Mouse (Mus musculus) cerebellum, adult 18-20 months (tissue): Measurements from ENCODE around the gene Ntn3.

Experiments
- DNase-seq, 2 experiments: peaks; one replicate each; pipeline ENCODE4 v3.0.0; 2021

Gene Ntn3

DNA sequence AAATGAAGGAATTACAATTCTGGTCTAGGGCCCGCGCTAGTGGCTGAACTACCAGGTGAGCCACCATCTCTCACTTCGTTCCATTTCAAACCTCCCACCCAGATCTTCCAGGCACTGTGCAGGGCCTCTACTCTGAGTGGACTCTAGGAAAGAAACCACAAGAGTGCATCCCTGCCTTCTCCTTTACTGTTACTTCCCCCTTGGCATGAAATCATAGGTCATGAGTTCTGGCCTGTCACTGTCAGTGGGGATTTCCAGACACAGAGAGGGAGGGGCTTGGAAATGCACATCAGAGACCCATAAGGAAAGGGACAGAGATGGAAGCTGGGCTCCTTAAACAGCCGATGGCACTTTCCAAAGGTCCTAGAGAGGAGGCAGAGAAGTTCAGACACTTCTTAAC, 37.6 kb downstream of the Ntn3 start:
- no peak for DNase-seq

DNA sequence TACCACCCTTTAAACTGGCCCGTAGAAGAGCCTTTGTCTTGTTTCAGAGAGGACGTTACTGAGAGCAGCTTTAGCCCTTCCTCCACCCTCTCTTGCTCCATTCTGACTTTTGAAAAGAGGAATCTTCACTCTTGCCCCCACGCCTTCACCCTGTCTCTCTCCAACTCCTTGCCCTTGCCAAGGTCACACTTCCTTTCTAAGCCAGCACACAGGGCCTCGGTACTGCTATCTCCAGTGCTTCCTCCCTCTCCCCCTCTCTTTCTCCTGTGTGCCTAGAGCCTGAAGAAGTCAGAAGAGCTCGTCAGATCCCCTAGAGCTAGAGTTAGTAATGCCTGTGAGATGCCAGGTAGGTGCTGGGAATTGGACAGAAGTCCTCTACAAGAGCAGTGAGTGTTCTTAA, 38.6 kb downstream of the Ntn3 start:
- DNase-seq: no peak

GRCm38 (mm10) chr17:24170125-24170524, 39.2 kb downstream of the Ntn3 start:
- no peak for DNase-seq

GRCm38 (mm10) chr17:24169317-24170065, 39.8 kb downstream of the Ntn3 start, which contains the start of gene Atp6v0c:
TSS of gene Atp6v0c (minus strand) at chr17:24169702.
- peak; percentile 97 for DNase-seq

DNA sequence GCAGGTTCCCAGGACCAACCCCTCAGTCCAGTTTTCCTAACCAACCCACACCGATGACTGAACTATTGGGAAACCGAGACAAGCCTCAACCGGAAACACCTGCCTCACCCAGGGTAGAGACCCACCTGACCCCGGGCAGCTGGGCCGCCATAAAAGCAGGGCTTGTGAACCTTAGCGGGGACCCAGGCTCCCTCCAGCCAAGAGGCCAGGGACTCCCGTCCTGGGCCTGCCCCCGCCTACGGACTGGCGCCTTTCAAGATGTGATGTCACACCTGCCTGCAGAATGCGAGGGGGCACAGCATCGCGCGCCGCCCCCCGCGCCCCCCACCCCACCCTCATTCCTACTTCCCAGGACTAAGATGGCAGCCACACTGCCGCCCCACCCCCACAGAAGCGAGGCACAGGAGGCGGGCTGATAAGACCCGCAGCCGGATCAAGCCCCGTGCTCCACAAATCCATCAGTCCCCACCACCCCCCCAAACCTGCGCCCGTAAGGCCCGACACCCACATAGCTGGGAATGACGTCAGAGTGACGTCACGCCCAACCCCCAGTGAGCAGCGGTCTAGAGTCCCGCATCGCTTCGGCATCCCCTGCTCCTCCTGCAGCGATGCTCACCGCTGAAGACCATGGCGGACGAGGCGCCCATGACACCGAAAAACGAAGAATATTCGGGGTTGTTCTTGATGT, 40.6 kb downstream of the Ntn3 start:
- peak; percentile 69 to 80 for DNase-seq

DNA sequence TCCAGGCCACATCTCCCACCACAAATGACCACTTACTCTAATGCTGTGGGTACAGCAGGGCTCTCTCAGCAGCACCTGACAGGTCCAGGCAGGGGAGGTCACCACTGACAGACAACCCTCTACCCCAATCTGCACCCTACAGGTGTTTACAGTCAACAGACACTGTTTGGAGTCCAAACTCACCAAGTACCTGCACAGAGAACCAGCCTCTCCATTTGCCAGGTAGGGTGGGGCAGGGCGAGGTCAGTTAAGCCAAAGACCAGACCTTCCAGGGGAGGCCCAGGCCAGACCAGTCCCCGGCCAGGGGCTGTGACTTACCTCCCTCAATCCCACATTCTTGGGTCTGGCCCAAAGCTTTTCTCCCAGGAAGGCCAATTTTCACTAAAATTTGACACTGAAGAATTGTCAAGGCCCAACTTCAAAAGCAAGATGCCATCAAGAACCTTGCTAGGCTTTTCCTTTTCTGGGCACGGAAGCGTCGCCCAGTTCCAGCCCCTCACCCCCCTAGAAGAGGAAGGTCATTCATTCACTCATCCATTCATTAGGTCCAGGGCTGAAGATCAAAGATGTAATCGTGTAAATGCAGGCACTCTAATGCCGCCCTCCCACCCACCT, 41.3 kb downstream of the Ntn3 start:
- DNase-seq: no peak

GRCm38 (mm10) chr17:24167120-24167519, 42.2 kb downstream of the Ntn3 start:
- DNase-seq: no peak

DNA sequence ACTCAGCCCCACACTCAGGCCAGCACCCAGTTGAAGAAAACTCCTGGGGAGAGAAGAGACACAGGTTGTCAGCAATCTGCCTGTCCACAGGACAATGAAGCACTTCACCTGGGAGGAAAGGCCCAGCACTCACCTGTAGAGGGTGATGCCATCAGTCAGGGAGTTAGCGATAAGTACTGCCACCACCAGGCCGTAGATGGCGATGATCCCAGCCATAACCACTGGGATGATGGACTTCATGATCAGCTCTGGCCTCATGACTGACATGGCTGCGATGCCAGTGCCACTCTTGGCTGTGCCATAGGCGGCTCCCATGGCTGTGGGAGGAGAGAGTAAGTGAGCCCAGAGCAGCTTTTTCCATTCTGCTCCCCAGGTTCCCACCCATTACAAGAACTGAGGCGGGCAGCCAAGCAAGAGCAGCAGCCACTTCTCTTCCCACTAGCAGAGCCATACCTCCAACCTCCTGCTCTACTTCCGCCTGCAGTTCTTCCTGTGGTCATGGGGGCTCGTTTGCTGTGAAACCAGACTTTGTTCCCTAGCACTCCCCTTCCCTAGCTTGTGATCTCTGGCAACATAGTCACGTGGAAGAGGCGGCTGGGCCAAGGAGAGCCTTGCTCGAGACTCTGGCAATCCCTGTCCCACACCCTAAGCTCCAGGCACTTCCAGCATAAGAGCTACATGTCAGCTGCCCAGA, 44.6 kb downstream of the Ntn3 start:
- DNase-seq: no peak

- peak; percentile 92 to 94 for DNase-seq
Observed at GRCm38 (mm10) chr17:24163176-24163962, 46.0 kb downstream of the Ntn3 start, which contains the start of gene Amdhd2. TSS of gene Amdhd2 (minus strand) at chr17:24163766.

DNA sequence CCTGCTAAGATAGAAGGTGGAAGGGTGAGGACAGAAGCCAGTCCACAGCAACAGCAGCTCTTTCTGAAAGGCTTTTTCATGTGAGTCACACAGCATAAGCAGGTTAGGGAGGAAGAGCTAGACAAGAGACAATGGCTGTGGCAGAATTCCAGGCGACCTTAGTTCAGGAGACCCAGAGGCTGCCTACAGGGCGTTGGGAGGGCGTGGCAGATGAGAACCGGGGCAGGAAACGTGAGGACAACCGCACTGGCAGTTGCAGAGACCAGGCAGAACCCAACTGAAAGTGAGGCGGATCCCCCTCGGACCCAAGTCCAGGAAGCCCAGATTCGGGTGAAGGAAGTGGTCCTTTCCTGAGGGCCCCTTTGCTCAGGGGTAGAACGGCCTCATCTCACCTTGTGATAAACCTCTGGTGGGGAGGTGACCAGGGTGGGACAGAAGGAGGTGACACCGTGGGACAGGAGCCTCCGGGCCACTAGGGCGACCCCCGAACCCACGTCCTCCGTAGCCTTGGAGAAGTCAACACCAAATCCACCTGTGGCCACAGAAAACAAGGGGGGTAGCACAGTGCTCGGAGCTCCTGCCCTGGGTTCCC, 46.7 kb downstream of the Ntn3 start:
- DNase-seq: peak; percentile 20 to 36

- DNase-seq: no peak
Observed at GRCm38 (mm10) chr17:24161466-24161865, 47.9 kb downstream of the Ntn3 start.

- no peak for DNase-seq
Observed at GRCm38 (mm10) chr17:24157526-24157925, 51.8 kb downstream of the Ntn3 start.

DNA sequence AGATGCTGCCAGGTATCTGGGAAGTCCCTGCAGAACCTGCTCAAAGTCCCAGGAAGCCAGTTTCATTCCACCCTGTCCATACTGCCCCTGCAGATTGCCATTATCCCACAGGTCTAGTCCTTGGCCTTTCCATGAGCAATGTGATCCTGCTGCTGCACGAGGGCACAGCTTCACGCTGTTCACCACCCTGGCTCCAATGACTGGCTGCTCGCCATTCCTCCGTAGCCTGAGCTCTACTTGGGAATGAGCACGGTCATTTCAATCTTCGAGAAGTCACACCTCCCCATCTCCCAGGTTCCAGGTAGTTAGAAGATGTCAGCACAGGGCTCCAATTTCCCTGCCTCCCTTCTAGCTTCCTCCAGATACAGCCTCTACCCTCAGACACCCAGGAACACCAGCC, 52.2 kb downstream of the Ntn3 start:
- no peak for DNase-seq

DNA sequence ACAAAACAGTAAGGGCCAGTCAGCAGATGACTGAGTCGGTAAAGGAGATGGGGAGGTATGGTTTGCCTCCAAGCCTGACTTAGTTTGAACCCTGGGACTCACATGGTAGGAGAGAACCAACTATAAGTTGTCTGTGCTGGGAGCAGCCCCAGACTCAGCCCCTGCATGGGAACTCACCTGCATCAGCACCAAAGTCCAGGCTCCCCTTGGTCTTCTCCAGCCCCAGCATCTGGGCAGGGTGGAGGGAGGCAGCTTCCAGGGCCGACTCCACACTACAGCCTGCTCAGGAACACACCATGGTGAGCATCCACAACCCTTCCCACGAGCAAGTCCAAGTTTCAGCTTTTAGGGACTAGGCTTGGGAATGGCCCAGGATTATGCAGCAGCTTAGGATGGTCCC, 52.9 kb downstream of the Ntn3 start:
- DNase-seq: no peak

DNA sequence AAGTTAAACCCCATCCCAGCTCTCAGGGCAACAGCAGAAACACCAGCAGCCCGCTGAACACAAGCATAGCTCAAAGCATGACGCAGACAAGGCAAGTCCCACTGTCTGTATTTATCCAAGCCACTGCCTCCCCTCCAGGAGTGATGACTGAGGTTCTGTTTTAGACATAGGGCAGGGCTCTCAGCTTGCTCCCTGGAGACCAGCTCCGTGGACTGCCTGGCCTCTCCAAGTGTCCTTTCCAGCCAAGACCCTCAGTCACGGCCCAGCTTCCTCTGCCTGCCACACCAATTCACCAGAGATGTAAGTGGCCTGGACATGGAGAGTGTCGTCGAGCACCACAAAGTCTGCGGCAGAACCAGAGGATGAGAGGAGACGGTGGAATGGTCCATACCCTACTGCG, 53.6 kb downstream of the Ntn3 start:
- no peak for DNase-seq

DNA sequence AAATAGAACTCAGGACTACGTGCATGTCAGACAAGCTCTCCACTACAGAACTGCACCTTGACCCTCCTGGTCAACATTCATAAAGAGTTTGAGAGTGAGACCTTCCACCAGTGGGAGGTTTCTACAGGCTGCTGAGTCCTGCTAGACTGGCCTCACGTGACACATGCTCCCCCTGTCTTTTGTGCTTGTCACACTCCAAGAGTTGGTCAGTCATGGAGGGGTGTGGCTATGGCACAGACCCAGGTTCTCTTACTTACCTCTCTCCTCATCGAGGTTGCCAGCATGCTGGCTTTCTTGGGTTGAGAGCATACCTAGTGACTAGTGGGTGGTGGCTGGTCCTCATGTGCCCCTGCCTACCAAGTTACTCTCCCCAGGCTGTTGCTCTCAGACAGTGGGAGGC, 54.9 kb downstream of the Ntn3 start:
- no peak for DNase-seq
